Mouse (Mus musculus): ENCODE results near the gene Eri3. TPM values are rescaled to one million over a fixed set of nuclear protein-coding genes. Genes with fewer than 3 reads are reported as not detected.

Gene Eri3
- polyA plus RNA-seq, 1 experiment from 2014 or later: 267 TPM

DNA sequence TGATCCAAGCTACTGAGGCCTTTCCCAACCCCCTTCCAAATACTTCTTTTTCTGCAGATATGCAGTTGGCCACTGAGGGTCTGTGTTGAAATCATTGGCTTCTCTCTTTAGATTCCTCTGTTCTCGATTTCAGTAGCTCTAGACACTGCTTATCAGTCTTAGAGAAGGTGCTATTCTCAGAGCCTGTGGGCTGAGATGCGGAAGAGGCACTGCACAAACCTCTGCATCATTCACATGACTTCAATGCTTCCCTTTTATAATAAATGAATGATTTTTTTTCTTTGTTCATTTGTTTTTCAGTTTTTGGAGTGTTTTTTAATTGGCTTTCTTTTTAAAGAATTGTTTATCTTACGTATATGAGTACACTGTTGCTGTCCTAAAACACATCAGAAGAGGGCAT, 162.1 kb downstream of the Eri3 start:
- WGBS: 89% methylated on average over 3 of the region's 3 CpGs
- H3K9me3 ChIP-seq (ENCODE audit: control insufficient read depth, low read length): no peaks in the 10 kb centered on the region
- H3K27me3 ChIP-seq (ENCODE audit: control insufficient read depth, insufficient read depth, low read length): no peaks in the 10 kb centered on the region
- H3K9ac ChIP-seq: no peak overlapping the region
- H3K4me3 ChIP-seq (replicated peaks; ENCODE audit: low read length): no peak overlapping the region
- H3K36me3 ChIP-seq (replicated peaks; ENCODE audit: control insufficient read depth, insufficient read depth): no peaks in the 10 kb centered on the region
- H3K4me2 ChIP-seq (replicated peaks): no peak overlapping the region
- no peaks in the 10 kb centered on the region for H3K4me1 ChIP-seq (replicated peaks; ENCODE audit: control insufficient read depth, insufficient read depth, low read length)
- DNase-seq (ENCODE audit: low spot score) (no peak), ATAC-seq (ENCODE audit: low FRiP score) (no peak)
- no peak overlapping the region for H3K27ac ChIP-seq

DNA sequence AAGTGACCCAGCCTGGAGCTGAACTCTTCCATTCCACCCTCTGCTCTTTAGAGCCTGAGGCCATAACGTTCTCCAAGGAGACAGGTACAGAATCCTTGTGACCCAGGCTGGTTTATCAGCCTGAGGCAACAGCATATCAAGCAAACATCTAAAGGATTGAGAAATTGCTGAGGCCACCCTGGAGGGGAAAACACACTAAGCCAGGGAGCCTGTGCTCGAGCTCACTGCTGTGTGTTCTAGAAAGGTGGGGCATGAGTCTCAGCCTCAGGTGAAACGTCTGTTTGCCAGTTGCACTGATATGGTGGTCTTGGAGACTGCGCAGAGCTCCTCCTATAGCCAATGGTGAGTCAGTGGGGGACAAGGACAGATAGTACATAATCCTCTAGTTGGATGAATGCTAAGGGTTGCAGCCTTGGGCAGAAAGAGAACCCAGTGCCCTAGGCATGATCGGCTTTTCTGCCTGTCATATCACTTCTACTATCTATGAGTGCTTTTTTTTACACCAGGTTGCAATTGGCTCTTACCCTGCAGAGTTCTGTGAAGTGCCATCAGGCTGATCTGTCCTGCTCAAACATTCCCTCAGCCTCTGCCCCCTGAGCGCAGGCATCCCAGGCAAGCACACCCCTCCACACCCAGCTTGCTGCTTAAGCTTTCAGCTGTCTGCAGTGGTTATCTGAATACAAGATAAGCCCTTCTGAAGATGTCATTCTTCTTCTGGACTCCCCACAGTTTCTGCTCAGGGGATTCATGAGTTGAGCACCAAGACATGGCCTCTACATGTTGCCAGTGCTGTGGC, 163.3 kb downstream of the Eri3 start:
- WGBS: 76% methylated on average over 6 of the region's 6 CpGs
- no peak for DNase-seq (ENCODE audit: low spot score)
- no peak overlapping the region for H3K27ac ChIP-seq
- no peaks in the 10 kb centered on the region for H3K27me3 ChIP-seq (ENCODE audit: control insufficient read depth, insufficient read depth, low read length)
- H3K9ac ChIP-seq: no peak overlapping the region
- H3K4me3 ChIP-seq (replicated peaks; ENCODE audit: low read length): no peak overlapping the region
- ATAC-seq (ENCODE audit: low FRiP score): no peak
- H3K36me3 ChIP-seq (replicated peaks; ENCODE audit: control insufficient read depth, insufficient read depth): no peaks in the 10 kb centered on the region
- H3K4me2 ChIP-seq (replicated peaks): no peak overlapping the region
- H3K9me3 ChIP-seq (ENCODE audit: control insufficient read depth, low read length): no peaks in the 10 kb centered on the region
- no peaks in the 10 kb centered on the region for H3K4me1 ChIP-seq (replicated peaks; ENCODE audit: control insufficient read depth, insufficient read depth, low read length)

Small RNA genes within 50 kb of the gene (microRNA-seq; reads per million reads assigned to microRNA genes)
- gene Gm25559: not detected

Other genes with a start within 250 kb of the Eri3 start
- 87.8 and 94.0 TPM in 2 replicates for gene Rnf220, start 53.3 kb upstream of the Eri3 start, polyA plus RNA-seq (2014; fragmentation: Nextera tagmentation; extraction: Ambion mirVana)
- gene Dmap1, start 131.9 kb downstream of the Eri3 start, polyA plus RNA-seq (2014; fragmentation: Nextera tagmentation; extraction: Ambion mirVana): 82.0 and 85.4 TPM in 2 replicates
- not detected in 2 replicates for gene Gm12845, start 174.0 kb downstream of the Eri3 start, polyA plus RNA-seq (2014; fragmentation: Nextera tagmentation; extraction: Ambion mirVana)
- not detected in 2 replicates for gene Klf17, start 215.3 kb downstream of the Eri3 start, polyA plus RNA-seq (2014; fragmentation: Nextera tagmentation; extraction: Ambion mirVana)